Mouse (Mus musculus) kidney, postnatal 10 days (tissue): ENCODE measurements around the gene Cers1.
A peak's percentile ranks its signal among the peaks of the same experiment; 100 is the strongest.

Experiments used
- DNase-seq: peaks from one replicate; pipeline ENCODE4 v3.0.0; 2021; ENCODE audit warnings: mixed read lengths

The Cers1 gene

DNA sequence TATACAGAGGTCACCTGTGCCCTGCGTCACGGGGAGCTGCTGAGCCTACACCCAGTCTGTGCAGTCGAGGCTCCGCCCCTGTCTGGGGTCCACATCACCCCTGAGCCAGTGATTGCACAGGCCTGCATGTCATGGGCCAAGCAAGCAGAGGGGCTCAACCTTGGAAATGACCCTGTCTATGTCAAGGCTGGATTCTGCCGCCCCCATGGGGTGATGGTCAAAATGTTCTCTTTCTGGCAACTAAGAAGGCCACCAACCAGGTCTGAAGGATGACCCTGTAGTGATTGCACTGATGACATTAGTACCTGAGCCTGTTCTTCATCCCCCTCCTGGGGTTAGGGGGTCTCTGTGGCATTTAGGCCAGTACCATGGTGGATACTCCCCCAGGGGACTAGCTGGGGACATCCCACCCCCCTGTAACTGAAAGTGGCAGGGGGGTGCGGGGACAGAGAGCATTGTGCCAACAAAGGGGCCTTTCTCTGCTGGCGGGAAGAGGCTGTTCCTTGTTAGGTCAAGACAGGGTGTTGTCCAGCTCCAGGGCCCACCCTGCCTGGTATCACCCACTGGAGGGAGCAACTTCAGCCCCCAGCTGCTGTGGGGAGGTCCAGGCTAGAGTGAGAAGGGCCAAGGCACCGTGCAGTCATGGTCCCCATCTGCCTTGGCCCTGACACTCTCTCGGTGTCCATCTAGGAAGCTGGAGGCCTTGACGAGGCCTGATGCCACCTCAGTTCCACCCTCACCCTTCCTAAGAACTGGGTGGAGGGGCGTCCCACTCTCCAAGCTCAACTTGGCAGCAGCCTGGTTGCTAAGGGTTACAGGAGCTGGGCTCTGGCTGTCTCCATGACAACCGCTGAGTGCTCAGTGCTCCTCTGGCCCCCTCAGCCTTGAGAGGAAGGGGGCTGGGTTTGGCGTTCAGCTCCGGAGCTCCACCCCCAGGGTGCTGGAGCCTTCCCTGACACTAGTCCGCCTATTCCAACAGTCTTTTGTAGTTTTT lies 1.2 kb downstream of the Cers1 start:
- DNase-seq, result peak; percentile 76

DNA sequence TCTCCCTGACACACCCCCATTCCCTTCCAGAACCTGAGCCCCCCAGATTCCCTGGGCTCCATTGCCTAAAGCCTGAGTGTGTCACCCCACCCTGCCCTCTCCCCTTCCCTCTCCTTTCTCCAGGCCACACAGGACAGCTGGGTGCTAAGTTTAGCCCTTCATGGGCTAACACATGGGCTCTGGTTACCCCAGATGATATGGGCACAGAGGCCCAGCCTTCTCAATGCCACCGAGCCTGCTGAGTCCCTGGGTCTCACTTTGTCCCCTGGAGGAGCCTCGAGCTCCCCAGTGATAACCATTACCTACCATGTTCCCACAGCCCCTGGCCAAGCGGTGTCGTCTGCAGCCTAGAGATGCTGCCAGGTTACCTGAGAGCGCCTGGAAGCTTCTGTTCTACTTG lies 2.3 kb downstream of the Cers1 start:
- no peak for DNase-seq

DNA sequence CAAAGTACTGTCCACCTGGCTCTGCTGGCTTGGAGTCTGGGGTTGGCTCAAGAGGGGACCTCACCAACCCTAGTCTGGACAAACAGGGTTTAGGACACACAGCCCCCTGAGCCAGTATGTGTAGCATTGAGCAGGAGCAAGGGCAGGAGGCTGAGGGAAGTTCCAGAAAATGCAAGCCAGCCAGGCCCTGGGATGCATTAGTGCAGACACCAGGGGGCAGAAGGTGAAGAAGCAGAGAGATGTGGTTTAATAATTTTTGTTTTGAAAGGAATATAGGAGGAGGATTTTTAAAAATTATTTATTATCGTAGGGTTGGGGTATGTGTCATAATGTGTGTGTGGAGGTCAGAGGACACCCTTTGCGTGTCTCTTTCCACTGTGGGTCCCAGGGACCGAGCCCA lies 8.1 kb downstream of the Cers1 start:
- no peak for DNase-seq

DNA sequence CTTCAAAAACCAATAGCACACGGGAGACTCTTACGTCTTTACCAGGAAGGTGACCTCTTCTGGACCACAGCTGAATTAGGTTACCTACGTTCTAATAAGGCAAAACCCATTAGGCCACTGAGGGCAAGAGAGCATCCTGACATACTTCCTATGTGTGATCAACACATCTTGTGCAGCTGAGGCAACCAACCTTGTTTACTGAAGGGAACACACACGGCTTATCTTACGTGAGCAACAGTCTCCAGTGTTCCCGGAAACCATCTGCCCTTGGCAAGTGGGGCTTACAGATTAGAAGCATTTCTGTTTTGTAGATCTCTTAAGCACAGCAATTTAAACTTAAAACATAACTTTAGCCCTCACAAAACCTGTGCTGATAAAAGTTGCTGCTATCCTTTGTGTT lies 11.9 kb downstream of the Cers1 start:
- DNase-seq, result no peak

DNA sequence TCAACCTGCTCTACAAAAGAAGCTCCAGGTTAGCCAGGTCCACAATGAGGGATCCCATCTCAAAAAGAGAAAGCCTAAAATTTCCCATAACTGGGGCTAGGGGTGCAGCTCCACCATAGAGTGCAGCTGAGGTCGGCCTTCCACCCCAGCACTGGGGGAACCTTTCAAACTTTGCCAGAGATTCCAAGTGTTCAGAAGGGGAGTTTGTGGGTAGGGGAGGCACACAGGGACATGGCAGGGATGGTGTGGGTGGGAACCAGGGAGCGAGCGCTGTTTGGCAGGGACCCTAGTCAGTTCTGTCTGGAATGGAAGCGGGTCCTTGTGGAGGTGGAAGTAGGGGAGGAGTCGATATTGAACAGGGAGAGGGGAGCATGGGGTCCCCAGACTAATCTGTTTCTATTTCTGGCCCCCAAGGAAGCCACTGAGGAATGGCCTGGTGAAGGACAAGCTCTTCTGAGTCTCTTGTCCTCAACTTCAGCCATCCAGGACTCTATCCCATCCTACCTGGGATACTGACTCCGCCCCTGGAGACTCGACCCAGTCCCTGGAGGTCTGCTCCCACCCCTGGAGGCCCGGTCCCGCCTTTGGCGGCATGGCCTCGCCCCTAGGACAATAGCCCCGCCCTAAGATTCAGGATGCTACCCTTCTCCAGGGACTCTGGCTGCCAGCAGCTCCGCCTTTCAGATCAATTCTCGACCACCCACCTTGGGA lies 13.7 kb downstream of the Cers1 start, which contains the start of gene Gdf1:
Gdf1 (plus strand) TSS at position 694 of the 711 bp plus-strand sequence.
- no peak for DNase-seq

DNA sequence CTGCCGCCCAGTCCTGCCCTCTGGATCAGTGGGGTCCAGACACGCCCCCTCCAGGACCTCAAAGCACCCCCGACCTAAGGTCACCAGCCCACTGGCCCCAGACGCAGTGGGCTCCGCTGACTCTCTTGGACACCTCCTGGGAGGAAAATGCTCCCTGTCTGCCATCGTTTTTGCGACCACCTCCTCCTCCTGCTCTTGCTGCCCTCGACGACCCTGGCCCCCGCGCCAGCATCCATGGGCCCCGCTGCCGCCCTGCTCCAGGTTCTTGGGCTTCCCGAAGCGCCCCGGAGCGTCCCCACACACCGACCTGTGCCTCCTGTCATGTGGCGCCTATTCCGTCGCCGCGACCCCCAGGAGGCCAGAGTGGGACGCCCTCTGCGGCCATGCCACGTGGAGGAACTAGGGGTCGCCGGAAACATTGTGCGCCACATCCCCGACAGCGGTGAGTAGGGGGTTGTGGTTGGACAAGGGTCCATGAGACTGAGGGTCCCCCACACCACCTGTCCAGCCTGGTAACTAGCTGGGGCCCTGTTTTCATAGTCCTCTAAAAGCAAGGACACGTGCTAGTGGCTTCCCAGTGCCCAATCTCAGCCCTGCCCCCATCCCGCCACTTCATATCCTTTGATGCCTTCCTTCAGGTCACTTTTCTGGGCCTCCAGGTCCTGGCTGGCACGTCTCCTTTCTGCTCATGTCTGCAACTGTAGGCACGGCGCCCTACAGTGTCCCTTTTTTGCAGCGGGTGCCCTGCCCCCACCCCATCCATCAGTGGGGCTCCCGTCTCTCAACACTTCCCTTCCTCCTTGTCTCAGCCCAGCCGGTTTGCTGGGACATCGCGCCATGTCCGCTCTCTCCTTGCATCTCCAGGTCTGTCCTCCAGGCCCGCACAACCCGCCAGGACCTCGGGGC lies 14.5 kb downstream of the Cers1 start:
- no peak for DNase-seq

DNA sequence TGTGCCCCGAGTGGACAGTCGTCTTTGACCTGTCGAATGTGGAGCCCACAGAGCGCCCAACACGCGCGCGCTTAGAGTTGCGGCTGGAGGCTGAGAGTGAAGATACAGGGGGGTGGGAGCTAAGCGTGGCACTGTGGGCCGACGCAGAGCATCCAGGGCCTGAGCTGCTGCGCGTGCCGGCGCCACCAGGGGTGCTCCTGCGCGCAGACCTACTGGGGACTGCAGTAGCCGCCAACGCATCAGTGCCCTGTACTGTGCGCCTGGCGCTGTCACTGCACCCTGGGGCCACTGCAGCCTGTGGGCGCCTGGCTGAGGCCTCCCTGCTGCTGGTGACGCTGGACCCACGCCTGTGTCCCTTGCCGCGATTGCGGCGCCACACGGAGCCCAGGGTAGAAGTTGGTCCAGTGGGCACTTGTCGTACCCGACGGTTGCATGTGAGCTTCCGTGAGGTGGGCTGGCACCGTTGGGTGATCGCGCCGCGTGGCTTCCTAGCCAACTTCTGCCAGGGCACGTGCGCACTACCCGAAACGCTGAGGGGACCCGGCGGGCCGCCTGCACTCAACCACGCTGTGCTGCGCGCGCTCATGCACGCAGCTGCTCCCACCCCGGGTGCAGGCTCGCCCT lies 15.3 kb downstream of the Cers1 start:
- peak; percentile 72 for DNase-seq

DNA sequence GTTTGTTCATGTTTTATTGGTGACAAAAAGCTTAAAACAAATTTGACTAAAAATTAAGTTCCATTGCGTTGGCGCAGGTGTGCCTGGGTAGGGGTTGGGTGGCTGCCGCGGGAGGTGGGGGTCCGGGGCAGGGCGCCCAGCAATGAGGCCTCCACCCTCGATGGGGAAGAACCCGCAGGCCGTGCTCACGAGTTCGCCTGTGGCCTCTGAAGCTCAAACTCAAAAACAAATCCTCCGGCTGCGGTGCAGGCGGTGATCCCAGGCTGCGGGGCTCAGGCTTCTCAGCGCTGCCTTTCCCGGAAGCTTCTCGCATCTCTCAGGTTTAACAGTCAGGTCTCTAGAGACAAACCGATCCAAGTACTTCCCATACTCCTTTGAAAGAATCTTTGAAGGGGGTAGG lies 16.0 kb downstream of the Cers1 start:
- no peak for DNase-seq

DNA sequence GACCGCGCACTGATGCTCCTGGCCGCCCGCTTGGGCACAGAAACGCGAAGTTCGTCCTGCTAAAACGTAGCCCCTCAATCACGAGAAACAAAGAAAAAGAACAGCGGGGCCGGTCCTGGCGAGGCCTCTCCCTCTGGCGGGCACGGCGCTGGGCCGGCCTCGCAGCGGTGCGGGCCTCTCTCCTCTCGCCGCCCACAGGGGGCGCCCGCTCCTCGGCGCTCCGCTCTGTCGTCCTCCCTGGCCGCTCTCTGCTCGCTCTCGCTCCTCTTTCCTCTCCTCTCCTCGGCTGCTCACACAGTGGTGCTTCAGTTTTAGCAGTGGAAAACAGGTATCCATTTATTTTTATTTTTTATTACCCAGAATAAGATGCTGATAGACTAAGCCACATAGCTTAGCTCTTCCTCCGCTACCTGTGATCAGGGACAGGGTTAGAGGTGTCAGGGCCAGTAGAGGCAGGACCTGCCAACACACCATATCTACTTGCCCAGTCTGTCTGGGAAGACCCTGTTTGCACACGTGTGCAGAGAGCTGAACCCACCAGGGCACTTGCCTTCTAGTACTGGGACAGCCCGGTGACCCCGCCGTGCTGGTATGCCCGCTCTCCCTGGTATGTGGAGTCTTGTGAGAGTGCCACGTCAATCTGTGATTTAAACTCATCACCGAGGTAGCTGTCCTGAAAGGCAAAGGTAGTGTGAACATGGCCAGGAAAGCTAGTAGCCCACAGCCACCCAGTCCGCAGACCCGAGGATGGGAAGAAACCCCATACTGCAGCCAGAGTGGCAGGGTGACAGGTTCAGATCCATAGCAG lies 16.7 kb downstream of the Cers1 start:
- peak; percentile 83 for DNase-seq

DNA sequence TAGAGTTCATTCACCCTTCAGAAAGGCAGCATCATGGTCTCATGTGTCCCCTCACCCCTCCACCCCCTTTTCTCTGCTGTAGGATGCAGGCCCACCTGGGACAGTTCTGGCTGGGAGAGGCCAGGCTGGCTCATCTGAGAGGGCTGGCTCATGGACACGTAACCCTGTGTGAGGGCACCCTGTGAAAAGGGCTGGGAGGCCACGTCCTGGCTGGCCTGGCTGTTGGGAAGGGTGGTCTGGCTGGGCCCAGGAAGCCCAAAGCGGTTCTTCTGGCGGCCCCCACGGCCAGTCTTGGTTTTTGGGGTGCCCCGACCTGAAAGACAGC lies 17.3 kb downstream of the Cers1 start:
- DNase-seq, result no peak

DNA sequence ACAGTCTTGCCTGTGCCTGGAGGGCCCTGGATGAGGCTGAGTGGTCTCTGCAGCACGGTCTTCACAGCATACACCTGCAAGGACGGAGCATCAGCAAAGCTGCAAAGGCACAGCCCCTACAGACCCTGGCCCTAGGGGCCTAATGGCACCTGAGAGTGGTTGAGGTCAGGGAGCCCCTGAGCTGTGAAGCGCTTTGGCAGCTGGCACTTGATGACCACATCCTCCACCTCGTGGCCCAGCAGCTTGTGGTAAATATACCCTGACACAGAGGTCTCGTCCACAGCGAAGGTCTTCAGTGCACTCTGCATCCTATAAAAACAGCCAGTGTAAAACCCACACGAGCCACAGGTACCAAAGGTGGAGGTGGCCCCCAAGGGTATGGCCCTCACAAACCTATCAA lies 23.4 kb downstream of the Cers1 start:
- no peak for DNase-seq

DNA sequence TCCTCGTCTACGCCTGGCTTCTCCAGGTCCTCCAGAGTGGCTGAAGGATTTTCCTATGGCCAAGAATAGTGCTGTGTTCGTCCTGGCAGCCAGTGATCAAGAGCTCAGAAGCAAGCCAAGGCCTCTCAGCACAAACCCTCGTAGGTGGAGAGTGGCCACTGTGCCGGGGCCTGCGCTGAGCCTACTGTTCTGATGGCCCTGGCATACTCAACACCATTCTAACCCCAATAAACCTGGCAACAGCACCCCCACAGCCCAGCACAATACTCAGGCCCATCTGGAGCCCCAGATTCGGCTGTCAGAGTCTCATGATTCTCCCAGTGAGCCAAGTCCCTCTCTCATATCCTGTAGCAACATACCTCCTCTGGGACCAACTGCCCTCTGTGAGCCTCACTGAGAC lies 25.1 kb downstream of the Cers1 start:
- no peak for DNase-seq

DNA sequence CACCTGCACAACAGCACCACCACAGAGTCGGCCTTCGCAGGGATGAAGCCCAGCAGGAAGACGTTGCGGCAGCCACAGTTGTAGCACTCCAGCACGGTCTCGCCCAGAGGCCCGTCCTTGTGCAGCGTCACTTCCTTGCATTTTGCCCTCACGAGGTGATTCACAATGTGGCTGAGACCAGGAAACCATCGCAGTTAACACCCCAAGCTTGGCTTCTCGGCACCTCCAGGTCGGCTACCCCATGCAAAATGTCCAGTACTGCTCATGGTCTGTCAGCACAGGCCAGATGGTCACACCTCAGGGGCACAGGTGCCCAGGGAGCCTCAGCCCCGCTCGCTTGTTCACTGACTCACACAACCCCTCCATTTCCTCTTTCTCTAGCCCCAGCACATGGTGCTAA lies 26.4 kb downstream of the Cers1 start:
- DNase-seq, result no peak

DNA sequence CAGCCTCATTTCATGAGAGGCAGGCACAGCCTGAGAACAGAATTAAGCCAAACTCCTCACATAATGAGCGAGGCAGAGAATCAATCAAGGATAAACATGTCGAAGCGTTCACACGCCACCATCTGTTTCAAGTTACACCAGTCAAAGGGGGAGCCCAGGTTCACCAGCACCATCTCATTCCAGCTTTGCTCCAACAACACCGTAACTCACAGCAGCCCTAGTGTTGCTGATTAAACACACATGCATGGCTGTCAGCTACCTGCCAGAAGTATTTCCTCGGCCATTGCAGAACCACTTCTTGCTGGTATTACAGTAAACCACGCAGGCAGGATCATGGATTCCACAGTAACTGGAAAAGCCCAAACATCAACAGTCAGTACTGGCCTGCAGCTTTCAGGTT lies 27.5 kb downstream of the Cers1 start:
- DNase-seq, result no peak

DNA sequence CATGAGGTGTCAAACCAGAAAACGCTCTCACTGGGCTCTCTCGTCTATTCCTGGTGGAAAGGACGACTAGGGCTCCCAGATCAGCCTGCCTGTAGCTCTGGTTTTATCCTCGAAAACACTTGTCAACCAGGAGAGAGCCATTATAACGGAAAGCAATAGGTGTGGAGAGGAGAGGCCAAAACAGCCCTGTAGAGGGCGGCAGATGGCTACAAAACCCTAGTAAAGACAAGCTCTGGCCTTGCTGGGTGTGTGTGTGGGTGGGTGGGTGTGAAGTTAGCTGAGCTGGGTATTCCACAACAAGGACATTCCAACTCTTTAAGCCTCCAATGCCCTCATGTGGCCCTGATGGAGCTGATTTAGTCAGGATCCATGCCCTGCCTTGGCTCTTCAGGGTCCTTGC lies 28.1 kb downstream of the Cers1 start:
- DNase-seq, result peak; percentile 61

DNA sequence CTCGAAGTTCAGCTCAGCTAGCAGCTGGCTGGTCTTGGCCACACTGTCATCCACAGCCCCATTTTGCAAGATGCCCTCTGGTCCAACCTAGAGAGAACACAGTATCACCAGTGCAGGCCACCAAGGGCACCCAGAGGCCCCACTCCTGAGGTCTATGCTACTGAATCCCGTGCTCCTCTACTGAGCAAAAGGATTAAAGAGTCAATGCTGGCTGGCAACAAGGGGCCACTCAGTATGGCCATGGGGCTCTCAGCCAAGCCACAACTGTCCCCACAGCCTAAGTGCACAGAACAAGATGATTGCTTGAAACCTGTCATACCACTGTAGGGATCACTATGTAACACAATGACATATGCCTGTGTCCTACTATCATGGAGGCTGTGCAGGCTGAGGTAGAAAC lies 28.7 kb downstream of the Cers1 start:
- no peak for DNase-seq

DNA sequence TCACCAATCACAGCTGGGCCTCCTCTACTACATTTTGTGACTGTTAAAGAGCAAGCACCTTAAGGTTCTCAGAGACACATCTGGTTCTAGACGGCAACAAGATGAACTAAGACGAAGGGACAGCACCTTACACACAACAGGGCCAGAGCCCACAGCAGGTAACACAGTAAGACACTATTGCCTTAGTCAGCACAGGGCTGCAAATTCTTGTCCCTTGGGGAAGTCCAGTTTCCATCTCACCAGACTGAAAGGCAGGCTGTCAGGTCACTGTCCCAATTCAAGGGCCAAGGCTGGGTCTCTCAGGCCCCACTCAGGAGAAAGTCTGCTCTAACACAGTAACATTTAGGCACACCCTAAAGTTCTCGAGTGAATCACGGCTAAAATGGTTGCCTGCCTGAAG lies 31.9 kb downstream of the Cers1 start:
- DNase-seq, result no peak

DNA sequence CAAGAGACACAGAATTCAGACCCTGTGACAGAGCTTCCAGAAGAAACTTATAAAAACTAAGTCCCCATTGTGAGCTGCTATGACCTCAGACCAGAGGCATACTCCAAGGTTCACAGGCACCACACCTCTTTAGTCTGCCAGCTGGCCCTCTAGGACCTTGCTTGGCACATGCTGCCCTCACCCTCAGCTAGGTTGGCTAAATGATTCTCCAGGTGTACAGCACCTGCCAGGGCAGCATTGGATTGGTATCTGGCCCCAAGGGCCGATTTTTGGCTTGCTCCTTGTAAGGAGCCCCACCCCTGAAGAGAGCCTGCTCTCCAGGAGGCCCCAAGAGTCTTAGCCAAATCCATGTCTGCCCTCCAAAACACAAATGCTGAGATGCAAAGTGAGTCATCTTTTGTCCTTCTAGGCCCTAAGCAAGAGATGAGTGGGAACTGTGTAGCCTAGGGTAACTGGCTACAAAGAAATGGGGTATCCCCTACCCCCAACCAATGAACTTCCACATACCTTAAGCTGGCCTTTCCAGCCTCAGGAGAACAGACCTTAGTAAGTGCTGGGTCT lies 32.4 kb downstream of the Cers1 start:
- no peak for DNase-seq

DNA sequence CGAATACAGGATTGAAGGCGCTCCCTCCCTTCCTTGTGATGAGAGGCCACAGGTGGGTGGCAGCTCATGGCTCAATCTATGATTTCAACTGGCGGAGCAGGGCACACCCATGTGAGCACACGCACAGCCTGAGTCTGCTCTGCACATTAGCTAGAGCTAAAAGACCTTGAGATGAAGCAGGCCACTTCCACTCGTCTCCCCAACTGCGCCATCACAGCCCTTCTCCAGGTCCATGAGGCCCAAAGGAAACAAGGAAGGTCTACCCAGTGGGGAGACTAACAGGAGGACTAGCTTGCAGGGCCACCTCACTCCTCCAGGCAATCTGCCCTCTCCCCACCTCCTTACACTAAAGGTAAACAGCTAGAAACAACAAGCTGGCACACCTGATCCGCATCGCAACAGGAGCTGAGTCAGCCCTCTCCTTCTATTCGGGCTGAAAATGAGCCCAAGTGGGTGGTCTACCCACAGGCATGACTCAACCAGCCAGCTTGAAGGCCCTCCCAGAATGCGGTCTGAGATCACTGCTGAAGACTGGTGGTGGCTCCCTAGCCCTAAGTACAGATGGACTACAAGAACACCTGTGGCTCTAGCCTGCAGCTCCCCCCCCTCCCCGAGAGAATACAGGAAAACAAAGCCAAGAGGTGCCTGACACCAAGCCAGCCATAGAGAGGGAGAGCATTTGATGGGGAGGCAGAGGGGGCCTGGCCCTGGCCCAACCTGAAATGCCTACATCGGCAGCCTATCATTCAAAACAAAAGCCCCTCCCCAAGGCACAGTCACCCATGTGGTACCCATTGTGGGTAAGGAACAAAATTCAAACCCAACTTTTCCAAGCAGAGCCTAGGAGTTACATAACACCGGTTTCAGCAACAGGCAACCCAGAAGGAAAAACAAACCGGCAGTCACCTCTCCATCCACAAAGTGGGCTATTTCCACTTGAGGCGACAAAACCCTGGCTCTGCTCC lies 35.7 kb downstream of the Cers1 start:
- no peak for DNase-seq

DNA sequence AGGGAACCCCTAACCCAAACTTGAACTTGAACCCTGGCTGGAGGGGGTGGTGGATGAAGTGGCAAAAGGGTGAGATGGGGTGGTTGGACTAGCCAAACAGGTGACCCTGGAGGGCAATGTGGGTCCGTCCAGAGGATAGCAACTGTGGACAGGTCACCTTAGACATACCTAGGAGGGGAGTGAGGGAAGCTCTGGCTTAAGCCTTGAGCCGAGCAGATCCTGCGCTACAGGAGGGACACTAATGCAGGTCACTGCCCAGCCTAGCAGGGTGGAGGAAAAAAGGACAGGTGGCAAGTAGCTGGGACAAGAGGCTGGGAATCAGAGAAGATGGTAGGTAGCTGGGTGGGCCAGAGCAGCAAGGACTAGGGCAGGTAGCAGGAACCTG lies 36.4 kb downstream of the Cers1 start:
- DNase-seq, result no peak
